Mouse (Mus musculus): Measurements from ENCODE around the gene Fcrla. TPM values are rescaled to one million over a fixed set of nuclear protein-coding genes. Genes with fewer than 3 reads are reported as not detected.

Fcrla gene
- total and polyA plus RNA-seq, 3 experiments = 10.6 to 30.6 (median 17.7) TPM

DNA sequence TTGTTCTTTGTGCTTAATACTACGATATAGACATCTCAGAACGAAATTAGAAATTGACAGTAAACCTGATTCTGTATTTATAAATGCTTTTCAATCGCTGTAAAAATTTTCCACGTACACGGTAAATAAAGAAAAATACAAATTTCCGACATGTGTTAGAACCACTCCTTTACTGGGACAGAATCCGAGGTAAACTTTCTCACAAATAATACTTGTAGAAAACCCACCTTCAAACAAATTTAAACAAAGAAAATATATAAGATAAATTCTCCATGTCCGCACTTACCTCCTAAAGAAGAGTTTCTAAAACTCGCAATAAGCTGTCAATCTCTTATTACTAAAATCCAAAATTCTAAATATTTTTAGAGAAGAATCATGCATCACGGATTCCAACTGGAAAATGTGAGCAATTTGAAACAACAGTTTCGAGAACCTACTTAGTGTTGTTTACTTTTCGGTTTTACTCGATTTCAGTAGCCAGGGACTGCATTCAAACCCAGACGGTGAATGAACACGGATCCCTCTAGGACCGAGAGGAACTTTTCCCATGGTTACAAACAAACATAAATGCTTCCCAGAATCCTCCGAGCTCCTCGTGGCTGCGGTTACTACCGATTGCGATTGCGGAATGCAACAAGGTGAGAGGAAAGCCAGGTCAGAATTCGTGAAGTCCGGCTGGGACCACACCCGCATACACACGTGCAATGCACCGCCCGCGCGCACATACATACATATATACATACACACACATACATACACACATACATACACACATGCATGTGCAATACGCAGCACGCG lies 59.1 kb downstream of the Fcrla start:
- H3K4me3 ChIP-seq (replicated peaks in 1 of 3; ENCODE audit: low read depth in 2 of 3, low read length in 2 of 3, poor library complexity in 1 of 3) = peak overlapping the region; percentile 51 to 98 (median 89)
- H3K9ac ChIP-seq (ENCODE audit: insufficient read depth, low read depth) = peak overlapping the region; percentile 99
- peak; percentile 84 for DNase-seq (ENCODE audit: extremely low read depth)
- peak overlapping the region; percentile 83 for H3K27ac ChIP-seq (ENCODE audit: insufficient read depth, low read depth)
- peaks cover 47% of the 10 kb centered on the region for H3K79me2 ChIP-seq (replicated peaks; ENCODE audit: control insufficient read depth, extremely low read depth, insufficient read depth, poor library complexity, severe bottlenecking)
- no peak for TF ChIP-seq KAT2A (IDR thresholded peaks at IDR 0.05; ENCODE audit: insufficient replicate concordance, low read length)
- no peak for TF ChIP-seq SMC3 (IDR thresholded peaks at IDR 0.05; ENCODE audit: low read depth, low read length)
- peak; percentile 35; the same call in 1 of the 2 replicates for TF ChIP-seq POLR2A (IDR thresholded peaks at IDR 0.05; ENCODE audit: low read depth, low read length)
- TF ChIP-seq HCFC1 (IDR thresholded peaks at IDR 0.05; ENCODE audit: low read depth, low read length) = peak; percentile 74
- no peak; the same call in 1 of the 2 replicates for TF ChIP-seq MAZ (IDR thresholded peaks at IDR 0.05; ENCODE audit: low read depth, low read length)
- no peak for TF ChIP-seq CTCF (conservative IDR thresholded peaks at IDR 0.05 in 1 of 2, IDR thresholded peaks at IDR 0.05 in 1 of 2; ENCODE audit: low read depth in 2 of 2, low read length in 2 of 2)
- peak; percentile 62; the same call in 1 of the 2 replicates for TF ChIP-seq TBP (conservative IDR thresholded peaks at IDR 0.05; ENCODE audit: low read depth, low read length)
- no peak for TF ChIP-seq RAD21 (IDR thresholded peaks at IDR 0.05; ENCODE audit: low read depth, low read length)
- TF ChIP-seq CHD1 (IDR thresholded peaks at IDR 0.05; ENCODE audit: low read depth, low read length) = peak; percentile 95
- TF ChIP-seq MAX (IDR thresholded peaks at IDR 0.05; ENCODE audit: low read length) = peak; percentile 88
- peak; percentile 79 for TF ChIP-seq BHLHE40 (IDR thresholded peaks at IDR 0.05; ENCODE audit: low read depth, low read length)
- TF ChIP-seq UBTF (IDR thresholded peaks at IDR 0.05; ENCODE audit: low read depth, low read length) = no peak
- peak; percentile 62; the same call in 1 of the 2 replicates for TF ChIP-seq CHD2 (IDR thresholded peaks at IDR 0.05; ENCODE audit: low read length)
- TF ChIP-seq IRF4 (IDR thresholded peaks at IDR 0.05; ENCODE audit: low read depth, low read length) = peak; percentile 78
- peak; percentile 77 for TF ChIP-seq ETS1 (conservative IDR thresholded peaks at IDR 0.05; ENCODE audit: low read depth, low read length)
- TF ChIP-seq GABPA (IDR thresholded peaks at IDR 0.05; ENCODE audit: insufficient replicate concordance, low read depth, low read length) = no peak
- TF ChIP-seq USF2 (conservative IDR thresholded peaks at IDR 0.05; ENCODE audit: low read depth, low read length) = no peak
- TF ChIP-seq JUND (conservative IDR thresholded peaks at IDR 0.05; ENCODE audit: low read depth, low read length) = peak; percentile 94
- TF ChIP-seq MEF2A (IDR thresholded peaks at IDR 0.05; ENCODE audit: borderline replicate concordance, low read depth, low read length) = peak; percentile 74
- TF ChIP-seq JUN (IDR thresholded peaks at IDR 0.05; ENCODE audit: insufficient read depth, low read depth, low read length) = peak; percentile 91
- no peak for TF ChIP-seq E2F4 (IDR thresholded peaks at IDR 0.05; ENCODE audit: insufficient replicate concordance, low read depth, low read length)
- TF ChIP-seq ZNF384 (IDR thresholded peaks at IDR 0.05; ENCODE audit: low read depth, low read length) = peak; percentile 42; the same call in 1 of the 2 replicates
- TF ChIP-seq USF1 (IDR thresholded peaks at IDR 0.05; ENCODE audit: low read depth, low read length) = no peak
- TF ChIP-seq MYC (IDR thresholded peaks at IDR 0.05; ENCODE audit: low read depth, low read length) = peak; percentile 96
- TF ChIP-seq NRF1 (IDR thresholded peaks at IDR 0.05; ENCODE audit: low read depth, low read length) = no peak
- TF ChIP-seq PAX5 (IDR thresholded peaks at IDR 0.05; ENCODE audit: low read length) = no peak
- TF ChIP-seq ZC3H11A (IDR thresholded peaks at IDR 0.05; ENCODE audit: low read depth, low read length) = no peak
- peak; percentile 98 for TF ChIP-seq SIN3A (IDR thresholded peaks at IDR 0.05; ENCODE audit: low read length)
- TF ChIP-seq ZMIZ1 (IDR thresholded peaks at IDR 0.05; ENCODE audit: low read depth, low read length) = no peak
- no peak for TF ChIP-seq POLR2AphosphoS2 (IDR thresholded peaks at IDR 0.05; ENCODE audit: low read depth, low read length)
- no peak for TF ChIP-seq ZKSCAN1 (IDR thresholded peaks at IDR 0.05; ENCODE audit: borderline replicate concordance, low read depth, low read length)
- peak; percentile 76 for TF ChIP-seq EP300 (IDR thresholded peaks at IDR 0.05; ENCODE audit: low read length)
- peak; percentile 41; the same call in 1 of the 2 replicates for TF ChIP-seq ELF1 (IDR thresholded peaks at IDR 0.05; ENCODE audit: low read depth, low read length)
- TF ChIP-seq NELFE (IDR thresholded peaks at IDR 0.05; ENCODE audit: low read depth, low read length) = peak; percentile 48; the same call in 1 of the 2 replicates
- TF ChIP-seq RCOR1 (conservative IDR thresholded peaks at IDR 0.05; ENCODE audit: low read depth, low read length) = no peak
- peak; percentile 89 for TF ChIP-seq MXI1 (IDR thresholded peaks at IDR 0.05; ENCODE audit: low read depth, low read length)
- no peak for TF ChIP-seq MAFK (IDR thresholded peaks at IDR 0.05; ENCODE audit: insufficient replicate concordance, low read length)
- TF ChIP-seq TCF12 (IDR thresholded peaks at IDR 0.05; ENCODE audit: low read depth, low read length) = peak; percentile 54
- H3K4me1 ChIP-seq (ENCODE audit: control insufficient read depth in 1 of 2, insufficient read depth in 2 of 2) = peaks cover 9 to 26% of the 10 kb centered on the region in 2 experiments
- dilution Hi-C loops (cut with MboI; ENCODE audit: extremely low pct_ligation_motif_present, extremely low pct_unique_long_range_greater_than_20kb, low sequenced_read_pairs) (no loop called here), in situ Hi-C loops (cut with MboI; ENCODE audit: low pct_ligation_motif_present, low pct_unique_long_range_greater_than_20kb, low sequenced_read_pairs) (no loop called here)
- no peaks in the 10 kb centered on the region for H3K27me3 ChIP-seq (replicated peaks)
- peaks cover 13 to 30% of the 10 kb centered on the region in 2 experiments for H3K36me3 ChIP-seq (replicated peaks in 1 of 2; ENCODE audit: control insufficient read depth in 1 of 2, insufficient read depth in 1 of 2, low read length in 1 of 2)
- H3K9me3 ChIP-seq (replicated peaks; ENCODE audit: low read length) = no peaks in the 10 kb centered on the region
- H3K4me2 ChIP-seq (ENCODE audit: insufficient read depth, low read depth, poor library complexity, severe bottlenecking) = peak overlapping the region; percentile 39
